Comparison of ENCODE assay signal across 11 mouse cellular contexts in genomic region chr7:89560939-89561338, GRCm38 (mm10). TPM values are rescaled to one million over a fixed set of nuclear protein-coding genes. Genes with fewer than 3 reads are reported as not detected.
A peak's percentile ranks its signal among the peaks of the same experiment; 100 is the strongest.
DNase-seq lines count a peak whose midpoint lies in the region.
"Had no signal": no experiment of that assay in that cellular context is flagged by ENCODE, and none has a peak within 500 bp of the region (broad histone marks: within the 10 kb centered on the region; RNA-seq: fewer than 3 reads in every experiment).

No protein-coding gene starts in this region.

- H3K36me3 ChIP-seq in embryonic facial prominence, embryonic 10.5 days (replicated peaks): no peaks in the 10 kb centered on the region
- H3K36me3 ChIP-seq: heart, embryonic 13.5 days; liver, embryonic 12.5 days had no signal

- DNase-seq in left cerebral cortex, adult 9 months (ENCODE audit: low spot score in 2 of 2): peak; percentile 27 to 60
- DNase-seq in left cerebral cortex, postnatal 4 days: no peak
- peak; percentile 1 for DNase-seq in CD4-positive, CD25-positive, alpha-beta regulatory T cell, adult 2 months (ENCODE audit: low read depth, low spot score)
- peak; percentile 12 for DNase-seq in adipocyte (ENCODE audit: low spot score)
- DNase-seq in frontal cortex, postnatal 36 days (ENCODE audit: low spot score in 2 of 2): peak; percentile 33 to 54
- DNase-seq in cerebellum, postnatal 4 days (ENCODE audit: low spot score in 2 of 2): no peak
- no peak for DNase-seq in spleen, postnatal 4 days (ENCODE audit: low spot score in 2 of 2)
- DNase-seq in embryonic facial prominence, embryonic 10.5 days (ENCODE audit: low spot score): no peak
- DNase-seq: cerebellum, adult 9-11 months had no signal

- WGBS in embryonic facial prominence, embryonic 10.5 days: 72% methylated on average over 3 of the region's 3 CpGs

- intact Hi-C loops in left cerebral cortex, postnatal 4 days (cut with DNase I): no loop called here

- no peaks in the 10 kb centered on the region for H3K9me3 ChIP-seq in embryonic facial prominence, embryonic 10.5 days
- H3K9me3 ChIP-seq: heart, embryonic 13.5 days; liver, embryonic 12.5 days had no signal

- no peak overlapping the region for H3K27ac ChIP-seq in embryonic facial prominence, embryonic 10.5 days (replicated peaks)
- H3K27ac ChIP-seq: heart, embryonic 13.5 days; liver, embryonic 12.5 days had no signal

- H3K4me1 ChIP-seq in embryonic facial prominence, embryonic 10.5 days: peaks cover 18% of the 10 kb centered on the region
- H3K4me1 ChIP-seq: liver, embryonic 12.5 days had no signal

- no peak overlapping the region for H3K4me3 ChIP-seq in embryonic facial prominence, embryonic 10.5 days
- H3K4me3 ChIP-seq: heart, embryonic 13.5 days; liver, embryonic 12.5 days had no signal

- no peaks in the 10 kb centered on the region for H3K27me3 ChIP-seq in embryonic facial prominence, embryonic 10.5 days (replicated peaks; ENCODE audit: low read depth, poor library complexity, severe bottlenecking)
- H3K27me3 ChIP-seq: heart, embryonic 13.5 days; liver, embryonic 12.5 days had no signal

RNA-seq across cellular contexts. Expression of gene Prss23, which starts 34.0 kb away (rescaled TPM):
- total RNA-seq in left cerebral cortex, postnatal 4 days (2021): 1 to 10 TPM; 4.0 to 5.1 TPM
- polyA plus RNA-seq in embryonic facial prominence, embryonic 10.5 days (2016; fragmentation: Nextera tagmentation; extraction: Ambion mirVana): 33.1 and 33.4 TPM in 2 replicates

Comparison
In these comparisons a context has a peak if more than half of its experiments do, and no peak if none do; other contexts are left out.
1. DNase-seq: peak in left cerebral cortex, adult 9 months (2 of 2), CD4-positive, CD25-positive, alpha-beta regulatory T cell, adult 2 months (single experiment), adipocyte (single experiment) and frontal cortex, postnatal 36 days (2 of 2); none in left cerebral cortex, postnatal 4 days (single experiment), cerebellum, postnatal 4 days (0 of 2), spleen, postnatal 4 days (0 of 2) and embryonic facial prominence, embryonic 10.5 days (single experiment).